Mouse (Mus musculus) kidney, adult 2 months (tissue): Measurements from ENCODE around the gene Alb.

Experiments used
- CTCF ChIP-seq: fragments of 200-500 bp; conservative IDR thresholded peaks from 2 replicates; pipeline ENCODE4 v1.5.1; 2011; ENCODE audit warnings: low read depth, mild to moderate bottlenecking, control low read depth, low read length, moderate library complexity, mixed read lengths; ENCODE audit not compliant: insufficient read depth, insufficient read length
- POLR2A ChIP-seq: fragments of 200-500 bp; IDR thresholded peaks from one replicate; pipeline ENCODE4 v1.6.1; 2011; ENCODE audit warnings: low read depth, low read length, control low read depth

GRCm38 (mm10) chr5:90515561-90515960, 54.9 kb downstream of the Alb start:
- TF ChIP-seq CTCF: no peak
- no peak for TF ChIP-seq POLR2A
